Mouse (Mus musculus): ENCODE results near the gene Ifnl2. TPM values are rescaled to one million over a fixed set of nuclear protein-coding genes. Genes with fewer than 3 reads are reported as not detected.
"Not testable (repeated sequence)": the region's sequence is repeated elsewhere in the genome, so short reads cannot be mapped to it uniquely, and the experiment has no call there.

Ifnl2 gene
- polyA plus RNA-seq, 1 experiment from 2014 or later, result not detected

- H3K9ac ChIP-seq, result 0 out of 2 replicates have a peak overlapping the region, but pooled peaks have one; percentile 32
- no peak overlapping the region for H3K27ac ChIP-seq
- WGBS, result 5% methylated on average over 23 of the region's 27 CpGs
- peak overlapping the region; percentile 15; the same call in 1 of the 2 replicates for H3K4me3 ChIP-seq
- ATAC-seq (ENCODE audit: low FRiP score), result 0 out of 2 replicates have a peak, but pooled peaks have one; percentile 9
- peaks cover 23% of the 10 kb centered on the region for H3K4me1 ChIP-seq
- no peaks in the 10 kb centered on the region for H3K9me3 ChIP-seq (replicated peaks)
- H3K27me3 ChIP-seq, result peaks cover 52% of the 10 kb centered on the region
- H3K4me2 ChIP-seq (replicated peaks), result peak overlapping the region; percentile 51
- no peaks in the 10 kb centered on the region for H3K36me3 ChIP-seq
These were observed 33.9 kb upstream of the Ifnl2 start for GRCm38 (mm10) chr7:28544051-28544601.

- Histone ChIP-seq H3K4me2 (replicated peaks) (no peak within 1 kb of the TSS), H3K4me1 (peaks cover 9% of the 10 kb centered on the region), H3K9ac (no peak within 1 kb of the TSS), H3K27me3 (peaks cover 22% of the 10 kb centered on the region), H3K4me3 (no peak within 1 kb of the TSS), H3K36me3 (no peaks in the 10 kb centered on the region), H3K9me3 (replicated peaks) (no peaks in the 10 kb centered on the region), H3K27ac (no peak within 1 kb of the TSS)
- WGBS, result 85% methylated on average over 4 of the region's 4 CpGs
- no peak for ATAC-seq (ENCODE audit: low FRiP score)
These were observed 30.3 kb upstream of the Ifnl2 start, which contains the start of gene Sycn for GRCm38 (mm10) chr7:28540526-28540925. Gene Sycn (plus strand): TSS chr7:28540885.

- H3K4me3 ChIP-seq; H3K27ac ChIP-seq; H3K27me3 ChIP-seq; ATAC-seq (ENCODE audit: low FRiP score); H3K36me3 ChIP-seq; H3K9ac ChIP-seq; H3K4me2 ChIP-seq (replicated peaks); H3K9me3 ChIP-seq (replicated peaks); H3K4me1 ChIP-seq: not testable (repeated sequence)
- 95% methylated on average over 6 of the region's 6 CpGs for WGBS
These were observed 28.6 kb upstream of the Ifnl2 start for GRCm38 (mm10) chr7:28538886-28539285.

- Histone ChIP-seq H3K27me3 (0 out of 2 replicates have a peak, but pooled peaks cover 4% of the 10 kb centered on the region), H3K9me3 (replicated peaks) (no peaks in the 10 kb centered on the region), H3K27ac (no peak overlapping the region), H3K4me1 (no peaks in the 10 kb centered on the region), H3K4me2 (replicated peaks) (no peak overlapping the region), H3K9ac (no peak overlapping the region), H3K36me3 (no peaks in the 10 kb centered on the region), H3K4me3 (no peak overlapping the region)
- ATAC-seq (ENCODE audit: low FRiP score), result no peak
- WGBS, result 68% methylated on average over 8 of the region's 8 CpGs
These were observed 21.8 kb upstream of the Ifnl2 start for GRCm38 (mm10) chr7:28532005-28532404.

DNA sequence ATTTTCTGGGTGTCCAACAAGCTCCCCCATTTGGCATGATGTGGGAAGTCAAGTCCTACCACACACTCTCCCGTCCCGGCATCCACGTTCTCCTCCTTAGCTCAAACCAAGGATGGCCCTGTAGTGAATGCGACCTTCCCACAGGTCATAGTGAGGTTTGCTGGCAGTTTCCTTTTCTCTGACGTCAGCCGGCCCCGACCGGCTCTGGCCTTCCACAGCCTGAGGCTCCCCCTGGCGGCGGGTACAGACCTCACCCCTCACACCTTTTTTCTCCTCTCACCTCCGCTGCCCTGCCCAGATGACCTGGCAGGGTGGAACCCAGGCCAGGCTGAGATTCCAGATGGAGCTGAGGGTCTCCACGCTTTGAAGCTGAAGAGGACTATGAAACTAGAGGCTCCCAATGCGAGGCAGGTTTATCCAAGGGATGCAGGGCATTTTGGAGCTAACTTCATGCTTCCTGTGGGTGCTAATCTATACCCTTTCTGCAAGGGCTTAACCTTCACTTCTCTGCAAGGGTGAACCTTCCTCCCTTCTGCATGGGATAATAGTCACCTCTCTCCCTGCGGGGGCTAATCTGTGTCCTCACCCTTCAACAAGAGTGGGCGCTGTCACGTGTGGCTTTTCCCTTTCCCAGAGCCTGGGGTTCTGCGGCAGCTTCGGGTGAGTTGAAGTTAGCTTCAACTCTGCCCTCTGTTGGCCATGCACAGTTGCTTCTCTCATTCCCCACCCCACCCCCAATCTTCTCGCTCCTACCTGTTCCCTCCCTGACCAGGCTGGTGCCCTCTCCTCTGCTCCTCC lies 17.9 kb upstream of the Ifnl2 start:
- WGBS, result 6% methylated on average over 19 of the region's 19 CpGs
- Histone ChIP-seq H3K9me3 (replicated peaks) (no peaks in the 10 kb centered on the region), H3K27me3 (0 out of 2 replicates have a peak, but pooled peaks cover 4% of the 10 kb centered on the region), H3K27ac (no peak overlapping the region), H3K4me3 (no peak overlapping the region), H3K36me3 (no peaks in the 10 kb centered on the region), H3K4me1 (no peaks in the 10 kb centered on the region), H3K9ac (no peak overlapping the region), H3K4me2 (replicated peaks) (no peak overlapping the region)
- ATAC-seq (ENCODE audit: low FRiP score), result no peak

- not testable (repeated sequence) for H3K4me1 ChIP-seq; H3K36me3 ChIP-seq; ATAC-seq (ENCODE audit: low FRiP score); H3K27me3 ChIP-seq; H3K9me3 ChIP-seq (replicated peaks); H3K4me3 ChIP-seq; H3K4me2 ChIP-seq (replicated peaks); H3K27ac ChIP-seq; H3K9ac ChIP-seq
- WGBS, result 64% methylated on average over 5 of the region's 6 CpGs
These were observed 12.3 kb upstream of the Ifnl2 start, which contains the start of gene Ifnl3 for GRCm38 (mm10) chr7:28522536-28522935. Gene Ifnl3 (plus strand): TSS chr7:28522836.

GRCm38 (mm10) chr7:28511441-28511840 lies 1.2 kb upstream of the Ifnl2 start:
- Histone ChIP-seq H3K4me2 (replicated peaks) (no peak overlapping the region), H3K27me3 (no peaks in the 10 kb centered on the region), H3K4me3 (no peak overlapping the region), H3K27ac (no peak overlapping the region), H3K9ac (no peak overlapping the region), H3K4me1 (no peaks in the 10 kb centered on the region), H3K36me3 (no peaks in the 10 kb centered on the region), H3K9me3 (replicated peaks) (no peaks in the 10 kb centered on the region)
- WGBS, result 76% methylated on average over 8 of the region's 8 CpGs
- ATAC-seq (ENCODE audit: low FRiP score), result no peak

GRCm38 (mm10) chr7:28509121-28509520 lies 1.1 kb downstream of the Ifnl2 start:
- not testable (repeated sequence) for H3K27ac ChIP-seq; H3K4me1 ChIP-seq; H3K9me3 ChIP-seq (replicated peaks); H3K27me3 ChIP-seq; H3K4me2 ChIP-seq (replicated peaks); H3K4me3 ChIP-seq; ATAC-seq (ENCODE audit: low FRiP score); H3K9ac ChIP-seq; H3K36me3 ChIP-seq
- WGBS, result 85% methylated on average over 2 of the region's 2 CpGs

DNA sequence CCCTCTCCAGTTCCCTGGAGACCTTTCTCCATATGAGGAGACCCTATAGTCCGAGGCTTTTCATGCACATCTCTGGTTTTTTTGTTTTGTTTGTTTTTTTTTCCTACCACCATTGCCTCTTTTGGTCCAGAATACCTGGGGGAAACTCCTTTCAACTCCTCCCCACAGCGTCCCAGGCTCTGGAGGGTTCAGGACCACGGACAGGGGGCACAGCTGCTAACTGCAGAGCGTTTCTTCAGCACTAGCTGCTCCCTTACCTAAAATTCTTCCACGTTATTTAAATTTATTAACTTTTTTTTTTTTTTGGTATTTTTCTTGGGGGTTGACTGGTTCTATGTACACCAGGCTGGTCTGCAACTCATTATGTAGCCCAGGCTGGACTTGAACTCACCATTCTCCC lies 4.7 kb downstream of the Ifnl2 start:
- H3K27me3 ChIP-seq, result no peaks in the 10 kb centered on the region
- H3K4me3 ChIP-seq, result no peak overlapping the region
- H3K4me2 ChIP-seq (replicated peaks), result no peak overlapping the region
- no peak overlapping the region for H3K27ac ChIP-seq
- no peak overlapping the region for H3K9ac ChIP-seq
- WGBS, result 9% methylated on average over 5 of the region's 5 CpGs
- H3K36me3 ChIP-seq, result no peaks in the 10 kb centered on the region
- ATAC-seq (ENCODE audit: low FRiP score), result no peak
- H3K4me1 ChIP-seq, result no peaks in the 10 kb centered on the region
- peaks cover 7% of the 10 kb centered on the region; the same call in 1 of the 2 replicates for H3K9me3 ChIP-seq (replicated peaks)

- H3K4me3 ChIP-seq, result no peak overlapping the region
- H3K4me2 ChIP-seq (replicated peaks), result no peak overlapping the region
- 0 out of 2 replicates have a peak, but pooled peaks cover 2% of the 10 kb centered on the region for H3K4me1 ChIP-seq
- 76% methylated on average over 11 of the region's 11 CpGs for WGBS
- H3K27ac ChIP-seq, result no peak overlapping the region
- H3K9me3 ChIP-seq (replicated peaks), result no peaks in the 10 kb centered on the region
- no peaks in the 10 kb centered on the region for H3K27me3 ChIP-seq
- peak; percentile 32; the same call in 1 of the 2 replicates for ATAC-seq (ENCODE audit: low FRiP score)
- H3K9ac ChIP-seq, result no peak overlapping the region
- no peaks in the 10 kb centered on the region for H3K36me3 ChIP-seq
These were observed 14.8 kb downstream of the Ifnl2 start for GRCm38 (mm10) chr7:28495426-28495825.

- Histone ChIP-seq H3K9me3 (replicated peaks) (no peaks in the 10 kb centered on the region), H3K4me1 (peaks cover 9% of the 10 kb centered on the region; the same call in 1 of the 2 replicates), H3K27me3 (peaks cover 19% of the 10 kb centered on the region), H3K4me2 (replicated peaks) (no peak overlapping the region), H3K9ac (no peak overlapping the region), H3K36me3 (no peaks in the 10 kb centered on the region), H3K4me3 (no peak overlapping the region), H3K27ac (no peak overlapping the region)
- ATAC-seq (ENCODE audit: low FRiP score), result no peak
- 86% methylated on average over 8 of the region's 8 CpGs for WGBS
These were observed 17.9 kb downstream of the Ifnl2 start for GRCm38 (mm10) chr7:28492310-28492709.

GRCm38 (mm10) chr7:28490903-28491302 lies 19.4 kb downstream of the Ifnl2 start:
- Histone ChIP-seq H3K4me1 (peaks cover 9% of the 10 kb centered on the region; the same call in 1 of the 2 replicates), H3K9me3 (replicated peaks) (no peaks in the 10 kb centered on the region), H3K4me3 (no peak overlapping the region), H3K36me3 (no peaks in the 10 kb centered on the region), H3K27ac (no peak overlapping the region), H3K4me2 (replicated peaks) (peak overlapping the region; percentile 30), H3K27me3 (peaks cover 27% of the 10 kb centered on the region), H3K9ac (no peak overlapping the region)
- ATAC-seq (ENCODE audit: low FRiP score), result no peak
- 37% methylated on average over 14 of the region's 14 CpGs for WGBS

Data from hindbrain, embryonic 12.5 days (tissue).